Mouse (Mus musculus) MEL (cell line): ENCODE results near the gene Ctsa. TPM values are rescaled to one million over a fixed set of nuclear protein-coding genes. Genes with fewer than 3 reads are reported as not detected.

Experiments
- DNase-seq: peaks from one replicate; pipeline ENCODE4 v3.0.0; 2011; ENCODE audit warnings: low read depth, low spot score
- H3K27ac ChIP-seq: 2 replicates; pipeline ENCODE4 v1.5.1; 2012; ENCODE audit warnings: low read depth, mild to moderate bottlenecking, control low read depth, low read length, moderate library complexity; ENCODE audit not compliant: control insufficient read depth
- H3K27me3 ChIP-seq, 2 experiments: fragments of 150-350 bp in 1 of 2; sonication (generic) in 1 of 2; 2 replicates each; pipeline ENCODE4 v1.6.1; 2012; ENCODE audit warnings: low read length in 2 of 2, mild to moderate bottlenecking in 2 of 2, improper control_type of control experiment in 1 of 2, moderate library complexity in 1 of 2; ENCODE audit not compliant: insufficient read depth in 2 of 2, control insufficient read depth in 1 of 2
- H3K36me3 ChIP-seq, 2 experiments: 2 replicates each; pipeline ENCODE4 v1.6.1; 2012 to 2014; ENCODE audit warnings: low read length in 2 of 2, improper control_type of control experiment in 1 of 2, inconsistent platforms in 1 of 2, mild to moderate bottlenecking in 1 of 2; ENCODE audit not compliant: insufficient read depth in 2 of 2, control insufficient read depth in 1 of 2
- H3K4me1 ChIP-seq, 2 experiments: fragments of 150-350 bp in 1 of 2; sonication (generic) in 1 of 2; 2 replicates each; pipeline ENCODE4 v1.6.1; 2012; ENCODE audit warnings: low read length in 2 of 2, improper control_type of control experiment in 1 of 2, mild to moderate bottlenecking in 1 of 2; ENCODE audit not compliant: insufficient read depth in 2 of 2, control insufficient read depth in 1 of 2
- H3K4me3 ChIP-seq, 2 experiments: fragments of 150-350 bp in 1 of 2; sonication (generic) in 1 of 2; 2 replicates each; pipeline ENCODE4 v1.5.1; 2012; ENCODE audit warnings: low read depth in 2 of 2, low read length in 2 of 2, mild to moderate bottlenecking in 2 of 2, moderate library complexity in 2 of 2, control low read depth in 1 of 2, improper control_type of control experiment in 1 of 2; ENCODE audit not compliant: control insufficient read depth in 1 of 2, insufficient read depth in 1 of 2
- H3K79me2 ChIP-seq: 2 replicates; pipeline ENCODE4 v1.6.1; 2012; ENCODE audit warnings: mild to moderate bottlenecking, low read length, moderate library complexity; ENCODE audit not compliant: control insufficient read depth, poor library complexity, insufficient read depth
- H3K9ac ChIP-seq: 2 replicates; pipeline ENCODE4 v1.6.1; 2012; ENCODE audit warnings: low read depth, mild to moderate bottlenecking, control low read depth, low read length, moderate library complexity; ENCODE audit not compliant: control insufficient read depth, poor library complexity, severe bottlenecking
- H3K9me3 ChIP-seq: fragments of 150-350 bp; sonication (generic); replicated peaks from 2 replicates; pipeline ENCODE4 v1.6.1; 2012; ENCODE audit warnings: mild to moderate bottlenecking, low read length, improper control_type of control experiment, moderate library complexity; ENCODE audit not compliant: insufficient read depth
- BHLHE40 ChIP-seq: IDR thresholded peaks from 2 replicates; pipeline ENCODE4 v1.6.1; 2012; ENCODE audit warnings: low read depth, mild to moderate bottlenecking, inconsistent platforms, low read length, improper control_type of control experiment, borderline replicate concordance
- CHD1 ChIP-seq: IDR thresholded peaks from 2 replicates; pipeline ENCODE4 v1.6.1; 2012; ENCODE audit warnings: low read depth, mild to moderate bottlenecking, inconsistent platforms, low read length, improper control_type of control experiment
- CHD2 ChIP-seq: IDR thresholded peaks from 2 replicates; pipeline ENCODE4 v1.6.1; 2011; ENCODE audit warnings: low read length, improper control_type of control experiment
- CTCF ChIP-seq, 3 experiments: IDR thresholded peaks in 2 of 3; conservative IDR thresholded peaks in 1 of 3; 2 replicates each; pipeline ENCODE4 v1.5.1; 2011 to 2012; ENCODE audit warnings: low read length in 3 of 3, low read depth in 2 of 3, mild to moderate bottlenecking in 2 of 3, improper control_type of control experiment in 1 of 3, inconsistent platforms in 1 of 3, mixed read lengths in 1 of 3, moderate library complexity in 1 of 3; ENCODE audit not compliant: control insufficient read depth in 1 of 3, insufficient read depth in 1 of 3, poor library complexity in 1 of 3, severe bottlenecking in 1 of 3
- E2F4 ChIP-seq: IDR thresholded peaks from 2 replicates; pipeline ENCODE4 v1.6.1; 2011; ENCODE audit warnings: low read depth, low read length, improper control_type of control experiment, borderline replicate concordance
- EP300 ChIP-seq, 2 experiments: IDR thresholded peaks; 2 replicates each; pipeline ENCODE4 v1.6.1; 2011; ENCODE audit warnings: improper control_type of control experiment in 2 of 2, low read length in 2 of 2, low read depth in 1 of 2, mild to moderate bottlenecking in 1 of 2
- ETS1 ChIP-seq: IDR thresholded peaks from 2 replicates; pipeline ENCODE4 v1.6.1; 2012; ENCODE audit warnings: low read depth, mild to moderate bottlenecking, inconsistent platforms, low read length, improper control_type of control experiment, moderate library complexity
- GABPA ChIP-seq: IDR thresholded peaks from 2 replicates; pipeline ENCODE4 v1.6.1; 2012; ENCODE audit warnings: low read depth, mild to moderate bottlenecking, inconsistent platforms, low read length, improper control_type of control experiment, moderate library complexity
- GATA1 ChIP-seq: IDR thresholded peaks from 2 replicates; pipeline ENCODE4 v1.6.1; 2011; ENCODE audit warnings: low read depth, low read length, improper control_type of control experiment
- HCFC1 ChIP-seq: IDR thresholded peaks from 2 replicates; pipeline ENCODE4 v1.6.1; 2012; ENCODE audit warnings: low read depth, mild to moderate bottlenecking, inconsistent platforms, low read length, improper control_type of control experiment, moderate library complexity
- KAT2A ChIP-seq: conservative IDR thresholded peaks from 2 replicates; pipeline ENCODE4 v1.6.1; 2012; ENCODE audit warnings: low read depth, low read length, improper control_type of control experiment, inconsistent platforms
- MAFK ChIP-seq: IDR thresholded peaks from 2 replicates; pipeline ENCODE4 v1.6.1; 2011; ENCODE audit warnings: low read depth, mild to moderate bottlenecking, low read length, improper control_type of control experiment, borderline replicate concordance
- MAX ChIP-seq: IDR thresholded peaks from 2 replicates; pipeline ENCODE4 v1.6.1; 2011; ENCODE audit warnings: low read length, improper control_type of control experiment
- MEF2A ChIP-seq: IDR thresholded peaks from 2 replicates; pipeline ENCODE4 v1.6.1; 2014; ENCODE audit warnings: low read depth, mild to moderate bottlenecking, inconsistent platforms, low read length, improper control_type of control experiment; ENCODE audit not compliant: poor library complexity, insufficient replicate concordance, severe bottlenecking; ENCODE audit errors: extremely low read depth
- MXI1 ChIP-seq: IDR thresholded peaks from 2 replicates; pipeline ENCODE4 v1.6.1; 2011; ENCODE audit warnings: mild to moderate bottlenecking, low read depth, low read length, improper control_type of control experiment
- MYB ChIP-seq: IDR thresholded peaks from 2 replicates; pipeline ENCODE4 v1.6.1; 2011; ENCODE audit warnings: mild to moderate bottlenecking, low read depth, low read length, improper control_type of control experiment
- NELFE ChIP-seq: IDR thresholded peaks from 2 replicates; pipeline ENCODE4 v1.6.1; 2011; ENCODE audit warnings: low read depth, low read length, improper control_type of control experiment
- NRF1 ChIP-seq: IDR thresholded peaks from 2 replicates; pipeline ENCODE4 v1.6.1; 2014; ENCODE audit warnings: low read depth, mild to moderate bottlenecking, inconsistent platforms, low read length, improper control_type of control experiment, moderate library complexity; ENCODE audit not compliant: poor library complexity, insufficient read depth, severe bottlenecking
- POLR2A ChIP-seq, 2 experiments: IDR thresholded peaks; 2 replicates each; pipeline ENCODE4 v1.6.1; 2011 to 2012; ENCODE audit warnings: low read length in 2 of 2, mild to moderate bottlenecking in 2 of 2, control low read depth in 1 of 2, improper control_type of control experiment in 1 of 2, low read depth in 1 of 2, moderate library complexity in 1 of 2; ENCODE audit not compliant: control insufficient read depth in 1 of 2, insufficient read depth in 1 of 2, poor library complexity in 1 of 2
- POLR2AphosphoS2 ChIP-seq: IDR thresholded peaks from 2 replicates; pipeline ENCODE4 v1.6.1; 2011; ENCODE audit warnings: low read length, improper control_type of control experiment
- POLR2AphosphoS5 ChIP-seq: IDR thresholded peaks from 2 replicates; pipeline ENCODE4 v1.6.1; 2012; ENCODE audit warnings: low read depth, borderline replicate concordance, mild to moderate bottlenecking, inconsistent platforms, low read length, moderate library complexity, mixed read lengths
- RAD21 ChIP-seq: IDR thresholded peaks from 2 replicates; pipeline ENCODE4 v1.6.1; 2011; ENCODE audit warnings: mild to moderate bottlenecking, low read depth, low read length, improper control_type of control experiment
- RCOR1 ChIP-seq: IDR thresholded peaks from 2 replicates; pipeline ENCODE4 v1.6.1; 2012; ENCODE audit warnings: low read depth, mild to moderate bottlenecking, inconsistent platforms, low read length, improper control_type of control experiment
- SIN3A ChIP-seq: IDR thresholded peaks from 2 replicates; pipeline ENCODE4 v1.6.1; 2012; ENCODE audit warnings: low read length, improper control_type of control experiment, inconsistent platforms
- SMC3 ChIP-seq: IDR thresholded peaks from 2 replicates; pipeline ENCODE4 v1.6.1; 2011; ENCODE audit warnings: low read depth, low read length, improper control_type of control experiment
- TAL1 ChIP-seq: IDR thresholded peaks from 2 replicates; pipeline ENCODE4 v1.6.1; 2012; ENCODE audit warnings: mild to moderate bottlenecking, inconsistent platforms, low read length, moderate library complexity, mixed read lengths
- TBP ChIP-seq: IDR thresholded peaks from 2 replicates; pipeline ENCODE4 v1.8.0; 2011; ENCODE audit warnings: low read depth, low read length, improper control_type of control experiment
- USF2 ChIP-seq, 2 experiments: IDR thresholded peaks; 2 replicates each; pipeline ENCODE4 v1.6.1; 2011 to 2012; ENCODE audit warnings: improper control_type of control experiment in 2 of 2, low read length in 2 of 2, borderline replicate concordance in 1 of 2, inconsistent platforms in 1 of 2, low read depth in 1 of 2, mild to moderate bottlenecking in 1 of 2; ENCODE audit not compliant: insufficient read depth in 1 of 2
- ZC3H11A ChIP-seq: IDR thresholded peaks from 2 replicates; pipeline ENCODE4 v1.6.1; 2012; ENCODE audit warnings: low read depth, mild to moderate bottlenecking, inconsistent platforms, low read length, improper control_type of control experiment
- ZMIZ1 ChIP-seq: IDR thresholded peaks from 2 replicates; pipeline ENCODE4 v1.6.1; 2012; ENCODE audit warnings: low read depth, mild to moderate bottlenecking, inconsistent platforms, low read length, improper control_type of control experiment, moderate library complexity
- polyA plus RNA-seq, 2 experiments: library from polyadenylated mRNA; stranded (reverse) in 1 of 2; unstranded in 1 of 2; fragments of >175 nt in 1 of 2; fragments of >200 nt in 1 of 2; gene quantifications; 2 replicates each; pipeline versions ENCODE4 v1.2.1 to v1.2.4; 2012; ENCODE audit warnings: low replicate concordance in 2 of 2, low read depth in 1 of 2; ENCODE audit not compliant: insufficient read length in 2 of 2, insufficient read depth in 1 of 2, missing spikeins in 1 of 2
- total RNA-seq: library from RNA; depleted of rRNA; stranded (reverse); fragments of 300-350 nt; gene quantifications from 2 replicates; pipeline ENCODE4 v1.2.3, GENCODE M21; 2012

Gene Ctsa
- total and polyA plus RNA-seq, 3 experiments: 50.5 to 87.7 TPM; not detected in 1

GRCm38 (mm10) chr2:164793236-164793635 is 39.4 kb upstream of the Ctsa start (continued):
- no peak for TF ChIP-seq BHLHE40
- TF ChIP-seq, all 39 proteins: peak for 9

- Histone ChIP-seq H3K4me3 (no peak overlapping the region), H3K79me2 (no peaks in the 10 kb centered on the region), H3K9me3 (no peaks in the 10 kb centered on the region), H3K9ac (no peak overlapping the region), H3K36me3 (peaks cover 0 to 5% of the 10 kb centered on the region in 2 experiments; a peak in 2 of 4 replicates), H3K4me1 (no peaks in the 10 kb centered on the region), H3K27me3 (no peaks in the 10 kb centered on the region), H3K27ac (no peak overlapping the region)
- TF ChIP-seq CTCF (IDR thresholded peaks at IDR 0.05 in 2 of 3, conservative IDR thresholded peaks at IDR 0.05 in 1 of 3; ENCODE audit: control insufficient read depth in 1 of 3, insufficient read depth in 1 of 3, low read depth in 2 of 3, low read length in 3 of 3, poor library complexity in 1 of 3, severe bottlenecking in 1 of 3): peak in 1 of 3 experiments; percentile 42; a peak in 2 of 6 replicates
- TF ChIP-seq CHD1: no peak
- DNase-seq: peak; percentile 49
Measured at GRCm38 (mm10) chr2:164793772-164794171, 38.9 kb upstream of the Ctsa start.

GRCm38 (mm10) chr2:164794293-164794692 is 38.4 kb upstream of the Ctsa start:
- no peak overlapping the region for H3K27ac ChIP-seq
- no peaks in the 10 kb centered on the region for H3K9me3 ChIP-seq
- no peaks in the 10 kb centered on the region for H3K27me3 ChIP-seq
- peak; percentile 95 for DNase-seq
- no peaks in the 10 kb centered on the region for H3K4me1 ChIP-seq
- peaks cover 0 to 5% of the 10 kb centered on the region in 2 experiments; a peak in 2 of 4 replicates for H3K36me3 ChIP-seq
- no peaks in the 10 kb centered on the region for H3K79me2 ChIP-seq
- H3K9ac ChIP-seq: peak overlapping the region; percentile 35; the same call in 1 of the 2 replicates
- H3K4me3 ChIP-seq: no peak overlapping the region
- TF ChIP-seq SIN3A: no peak
- TF ChIP-seq ZC3H11A: no peak; the same call in 1 of the 2 replicates
- TF ChIP-seq SMC3: peak; percentile 60
- TF ChIP-seq MAX: no peak
- TF ChIP-seq POLR2AphosphoS2: no peak
- TF ChIP-seq BHLHE40: peak; percentile 26; the same call in 1 of the 2 replicates
- no peak for TF ChIP-seq TBP
- TF ChIP-seq MEF2A: no peak
- no peak for TF ChIP-seq NRF1
- no peak for TF ChIP-seq EP300 (IDR thresholded peaks at IDR 0.05; ENCODE audit: low read depth in 1 of 2, low read length in 2 of 2)
- no peak for TF ChIP-seq KAT2A
- TF ChIP-seq NELFE: no peak
- TF ChIP-seq MAFK: no peak
- TF ChIP-seq USF2 (IDR thresholded peaks at IDR 0.05; ENCODE audit: borderline replicate concordance in 1 of 2, insufficient read depth in 1 of 2, low read depth in 1 of 2, low read length in 2 of 2): no peak
- no peak for TF ChIP-seq E2F4
- TF ChIP-seq ZMIZ1: no peak
- TF ChIP-seq POLR2A (IDR thresholded peaks at IDR 0.05; ENCODE audit: control insufficient read depth in 1 of 2, insufficient read depth in 1 of 2, low read depth in 1 of 2, low read length in 2 of 2, poor library complexity in 1 of 2): no peak
- TF ChIP-seq MYB: no peak
- no peak for TF ChIP-seq TAL1
- TF ChIP-seq POLR2AphosphoS5: no peak
- no peak for TF ChIP-seq CHD2
- TF ChIP-seq MXI1: peak; percentile 79
- TF ChIP-seq HCFC1: no peak
- TF ChIP-seq RAD21: peak; percentile 63
- TF ChIP-seq RCOR1: no peak
- no peak for TF ChIP-seq GABPA
- 0 out of 2 replicates have a peak, but pooled peaks have one; percentile 13 for TF ChIP-seq ETS1
- TF ChIP-seq CTCF (IDR thresholded peaks at IDR 0.05 in 2 of 3, conservative IDR thresholded peaks at IDR 0.05 in 1 of 3; ENCODE audit: control insufficient read depth in 1 of 3, insufficient read depth in 1 of 3, low read depth in 2 of 3, low read length in 3 of 3, poor library complexity in 1 of 3, severe bottlenecking in 1 of 3): peak; percentile 83 to 95 (median 93)
- no peak for TF ChIP-seq GATA1
